Mouse (Mus musculus): ENCODE measurements around the gene Scamp3. TPM values are rescaled to one million over a fixed set of nuclear protein-coding genes. Genes with fewer than 3 reads are reported as not detected.

The Scamp3 gene
- polyA plus RNA-seq, 1 experiment from 2014 or later, result 135 TPM

DNA sequence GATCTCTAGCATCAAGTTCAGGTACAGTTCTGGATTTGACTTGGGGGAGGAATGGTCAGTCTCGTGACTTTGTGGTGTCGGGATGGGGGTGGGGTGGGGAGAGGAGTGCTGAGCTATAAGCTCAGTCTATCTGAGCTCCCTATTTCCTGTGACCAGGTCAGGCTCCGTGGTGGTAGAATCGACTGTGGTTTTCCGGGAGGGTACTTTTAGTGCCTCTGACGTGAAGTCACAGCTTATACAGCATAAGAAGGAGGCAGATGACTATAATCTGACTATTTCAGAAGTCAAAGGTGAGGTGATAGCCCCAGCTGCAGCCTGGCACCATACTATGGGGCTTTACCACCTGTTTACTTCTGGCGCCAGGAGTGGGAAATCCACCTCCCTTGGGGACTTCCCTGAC, 54.1 kb downstream of the Scamp3 start:
- H3K4me1 ChIP-seq (replicated peaks), result peaks cover 27% of the 10 kb centered on the region
- no peak overlapping the region for H3K27ac ChIP-seq (replicated peaks)
- 79% methylated on average over 7 of the region's 7 CpGs for WGBS
- H3K4me2 ChIP-seq, result no peak overlapping the region
- no peaks in the 10 kb centered on the region for H3K27me3 ChIP-seq
- ATAC-seq (ENCODE audit: low read depth), result no peak
- peaks cover 37% of the 10 kb centered on the region for H3K36me3 ChIP-seq
- H3K9ac ChIP-seq, result no peak overlapping the region
- H3K4me3 ChIP-seq, result no peak overlapping the region
- H3K9me3 ChIP-seq, result no peaks in the 10 kb centered on the region

DNA sequence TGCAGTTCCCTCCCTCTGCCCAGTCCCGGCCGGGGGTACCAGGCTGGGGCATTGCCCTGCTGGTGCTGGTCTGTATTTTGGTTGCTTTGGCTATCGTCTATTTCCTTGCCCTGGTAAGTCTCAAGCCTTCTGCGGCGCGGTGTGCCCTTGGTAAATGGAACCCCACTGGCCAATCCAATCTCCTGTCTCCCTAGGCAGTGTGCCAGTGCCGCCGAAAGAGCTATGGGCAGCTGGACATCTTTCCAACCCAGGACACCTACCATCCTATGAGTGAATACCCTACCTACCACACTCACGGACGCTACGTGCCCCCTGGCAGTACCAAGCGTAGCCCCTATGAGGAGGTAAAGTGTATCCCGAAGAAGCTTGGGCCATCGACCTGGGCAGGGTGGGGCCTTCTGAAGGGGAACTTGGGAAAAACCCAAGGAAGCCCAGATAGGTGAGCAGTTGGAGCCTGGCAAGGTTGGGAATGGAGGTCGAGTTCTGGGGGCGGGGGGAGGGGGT, 54.6 kb downstream of the Scamp3 start:
- no peaks in the 10 kb centered on the region for H3K27me3 ChIP-seq
- H3K36me3 ChIP-seq, result peaks cover 42% of the 10 kb centered on the region
- no peak overlapping the region for H3K9ac ChIP-seq
- no peak for ATAC-seq (ENCODE audit: low read depth)
- no peak overlapping the region for H3K4me2 ChIP-seq
- H3K4me3 ChIP-seq, result no peak overlapping the region
- H3K9me3 ChIP-seq, result no peaks in the 10 kb centered on the region
- no peak overlapping the region for H3K27ac ChIP-seq (replicated peaks)
- 79% methylated on average over 16 of the region's 16 CpGs for WGBS
- peaks cover 22% of the 10 kb centered on the region for H3K4me1 ChIP-seq (replicated peaks)

MicroRNA genes within 50 kb of the gene (microRNA counts, 519-probe panel; counts per million panel counts)
- microRNA mmu-miR-92b, result 3,707 counts per million, percentile 55 among the panel's probes with 10 or more counts

Small RNA genes within 50 kb of the gene (microRNA-seq; reads per million reads assigned to microRNA genes)
- 2,995 reads per million, percentile 88 among the genes with 10 or more reads in this experiment for gene Mir92b

Other genes with a start within 250 kb of the Scamp3 start
- gene Ash1l, start 226.9 kb upstream of the Scamp3 start, polyA plus RNA-seq (2015; fragmentation: Nextera tagmentation; extraction: Ambion mirVana), result 19.1 and 20.6 TPM in 2 replicates
- gene Dap3, start 226.3 kb upstream of the Scamp3 start, polyA plus RNA-seq (2015; fragmentation: Nextera tagmentation; extraction: Ambion mirVana), result 145 and 152 TPM in 2 replicates
- 83.4 and 91.9 TPM in 2 replicates for gene Rusc1, start 84.2 kb upstream of the Scamp3 start, polyA plus RNA-seq (2015; fragmentation: Nextera tagmentation; extraction: Ambion mirVana)
- gene Gm43738, start 76.4 kb upstream of the Scamp3 start, polyA plus RNA-seq (2015; fragmentation: Nextera tagmentation; extraction: Ambion mirVana), result 0.15 TPM in 1 of 2 replicates, not detected in the other
- 329 and 357 TPM in 2 replicates for gene Fdps, start 75.5 kb upstream of the Scamp3 start, polyA plus RNA-seq (2015; fragmentation: Nextera tagmentation; extraction: Ambion mirVana)
- 0.14 and 0.46 TPM in 2 replicates for gene Pklr, start 41.3 kb upstream of the Scamp3 start, polyA plus RNA-seq (2015; fragmentation: Nextera tagmentation; extraction: Ambion mirVana)
- gene Hcn3, start 17.3 kb upstream of the Scamp3 start, polyA plus RNA-seq (2015; fragmentation: Nextera tagmentation; extraction: Ambion mirVana), result 34.6 and 35.6 TPM in 2 replicates
- 27.5 and 30.6 TPM in 2 replicates for gene Clk2, start 12.7 kb upstream of the Scamp3 start, polyA plus RNA-seq (2015; fragmentation: Nextera tagmentation; extraction: Ambion mirVana)
- gene Fam189b, start 5.7 kb downstream of the Scamp3 start, polyA plus RNA-seq (2015; fragmentation: Nextera tagmentation; extraction: Ambion mirVana), result 38.9 and 49.9 TPM in 2 replicates
- 48.3 and 50.0 TPM in 2 replicates for gene Gba, start 25.5 kb downstream of the Scamp3 start, polyA plus RNA-seq (2015; fragmentation: Nextera tagmentation; extraction: Ambion mirVana)
- gene Thbs3, start 37.7 kb downstream of the Scamp3 start, polyA plus RNA-seq (2015; fragmentation: Nextera tagmentation; extraction: Ambion mirVana), result 45.6 and 52.8 TPM in 2 replicates
- gene Mtx1, start 49.6 kb downstream of the Scamp3 start, polyA plus RNA-seq (2015; fragmentation: Nextera tagmentation; extraction: Ambion mirVana), result 157 and 170 TPM in 2 replicates
- 1.0 and 1.1 TPM in 2 replicates for gene Muc1, start 51.6 kb downstream of the Scamp3 start, polyA plus RNA-seq (2015; fragmentation: Nextera tagmentation; extraction: Ambion mirVana)
- 248 and 258 TPM in 2 replicates for gene Krtcap2, start 68.5 kb downstream of the Scamp3 start, polyA plus RNA-seq (2015; fragmentation: Nextera tagmentation; extraction: Ambion mirVana)
- 55.8 and 55.9 TPM in 2 replicates for gene Trim46, start 68.8 kb downstream of the Scamp3 start, polyA plus RNA-seq (2015; fragmentation: Nextera tagmentation; extraction: Ambion mirVana)
- gene Dpm3, start 81.9 kb downstream of the Scamp3 start, polyA plus RNA-seq (2015; fragmentation: Nextera tagmentation; extraction: Ambion mirVana), result 76.9 and 81.4 TPM in 2 replicates
- gene Slc50a1, start 93.1 kb downstream of the Scamp3 start, polyA plus RNA-seq (2015; fragmentation: Nextera tagmentation; extraction: Ambion mirVana), result 44.0 and 45.5 TPM in 2 replicates
- 12.5 and 14.5 TPM in 2 replicates for gene Efna1, start 103.7 kb downstream of the Scamp3 start, polyA plus RNA-seq (2015; fragmentation: Nextera tagmentation; extraction: Ambion mirVana)
- 87.4 and 90.1 TPM in 2 replicates for gene Efna3, start 145.5 kb downstream of the Scamp3 start, polyA plus RNA-seq (2015; fragmentation: Nextera tagmentation; extraction: Ambion mirVana)
- 8.5 and 10.7 TPM in 2 replicates for gene Efna4, start 160.6 kb downstream of the Scamp3 start, polyA plus RNA-seq (2015; fragmentation: Nextera tagmentation; extraction: Ambion mirVana)
- 48.8 and 54.0 TPM in 2 replicates for gene Adam15, start 172.5 kb downstream of the Scamp3 start, polyA plus RNA-seq (2015; fragmentation: Nextera tagmentation; extraction: Ambion mirVana)
- 0.17 TPM in 1 of 2 replicates, not detected in the other for gene Dcst2, start 184.5 kb downstream of the Scamp3 start, polyA plus RNA-seq (2015; fragmentation: Nextera tagmentation; extraction: Ambion mirVana)
- gene Dcst1, start 187.8 kb downstream of the Scamp3 start, polyA plus RNA-seq (2015; fragmentation: Nextera tagmentation; extraction: Ambion mirVana), result 0.88 and 1.1 TPM in 2 replicates
- gene Zbtb7b, start 217.3 kb downstream of the Scamp3 start, polyA plus RNA-seq (2015; fragmentation: Nextera tagmentation; extraction: Ambion mirVana), result 0.54 and 0.68 TPM in 2 replicates
- 0.84 and 2.6 TPM in 2 replicates for gene Lenep, start 225.3 kb downstream of the Scamp3 start, polyA plus RNA-seq (2015; fragmentation: Nextera tagmentation; extraction: Ambion mirVana)
- 30.7 and 33.2 TPM in 2 replicates for gene Flad1, start 234.4 kb downstream of the Scamp3 start, polyA plus RNA-seq (2015; fragmentation: Nextera tagmentation; extraction: Ambion mirVana)
- gene Cks1b, start 240.9 kb downstream of the Scamp3 start, polyA plus RNA-seq (2015; fragmentation: Nextera tagmentation; extraction: Ambion mirVana), result 110 and 144 TPM in 2 replicates
- 41.8 and 45.1 TPM in 2 replicates for gene Shc1, start 241.0 kb downstream of the Scamp3 start, polyA plus RNA-seq (2015; fragmentation: Nextera tagmentation; extraction: Ambion mirVana)

All from neural tube, embryonic 13.5 days (tissue).